Mouse (Mus musculus): ENCODE data around the gene Nemf. TPM values are rescaled to one million over a fixed set of nuclear protein-coding genes. Genes with fewer than 3 reads are reported as not detected.

Nemf gene
- total RNA-seq, 1 experiment: 47.9 TPM

- H3K9ac ChIP-seq (ENCODE audit: insufficient read depth, low read depth, low read length, poor library complexity, severe bottlenecking): no peak overlapping the region
- H3K4me1 ChIP-seq (ENCODE audit: control insufficient read depth in 2 of 2, insufficient read depth in 2 of 2, low read length in 2 of 2, poor library complexity in 1 of 2): no peaks in the 10 kb centered on the region
- H3K9me3 ChIP-seq (ENCODE audit: control insufficient read depth, insufficient read depth, low read depth, low read length): no peaks in the 10 kb centered on the region
- DNase-seq (ENCODE audit: low read depth, low spot score): no peak
- no peak overlapping the region for H3K27ac ChIP-seq (ENCODE audit: insufficient read depth, low read depth, low read length, poor library complexity, severe bottlenecking)
- in situ Hi-C loops (cut with MboI; ENCODE audit: low sequenced_read_pairs in 2 of 2, unreplicated experiment in 2 of 2): no loop called here
- H3K4me3 ChIP-seq (ENCODE audit: insufficient read depth in 1 of 2, low read depth in 1 of 2, low read length in 2 of 2, poor library complexity in 1 of 2, severe bottlenecking in 1 of 2): no peak overlapping the region
- no peaks in the 10 kb centered on the region for H3K36me3 ChIP-seq (ENCODE audit: control insufficient read depth, insufficient read depth, low read length, poor library complexity, severe bottlenecking)
- no peak for TF ChIP-seq CHD2 (IDR thresholded peaks at IDR 0.05; ENCODE audit: low read depth, low read length)
- no peak for TF ChIP-seq MAFK (IDR thresholded peaks at IDR 0.05; ENCODE audit: insufficient read depth, low read depth, low read length)
- no peak for TF ChIP-seq ZNF384 (IDR thresholded peaks at IDR 0.05; ENCODE audit: low read depth, low read length)
- no peak for TF ChIP-seq ZC3H11A (IDR thresholded peaks at IDR 0.05; ENCODE audit: borderline replicate concordance, low read depth, low read length)
- TF ChIP-seq HCFC1 (IDR thresholded peaks at IDR 0.05; ENCODE audit: borderline replicate concordance, insufficient read depth, low read length): no peak
Observed at GRCm38 (mm10) chr12:69279931-69280469, 77.0 kb downstream of the Nemf start.

DNA sequence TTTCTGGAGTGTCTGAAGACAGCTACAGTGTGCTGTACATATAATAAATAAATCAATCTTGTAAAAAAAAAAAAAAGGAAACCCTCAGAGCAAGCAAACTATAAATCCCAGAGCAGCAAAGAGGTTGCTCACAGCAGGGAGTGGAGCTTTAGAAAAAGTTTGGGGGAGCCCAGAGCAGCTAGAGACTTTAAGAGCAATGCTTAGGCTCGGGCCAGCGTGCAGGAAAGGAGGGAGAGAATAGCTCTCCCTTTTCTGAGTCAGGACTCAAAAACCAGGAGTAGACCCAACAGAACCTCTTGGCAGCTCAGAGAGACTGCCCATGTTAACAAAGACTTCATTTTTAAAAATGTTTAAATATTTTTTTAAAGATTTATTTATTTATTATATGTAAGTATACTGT is 88.0 kb downstream of the Nemf start:
- DNase-seq (ENCODE audit: low read depth, low spot score): no peak
- no peak for TF ChIP-seq ZNF384 (IDR thresholded peaks at IDR 0.05; ENCODE audit: low read depth, low read length)
- no peak for TF ChIP-seq MAFK (IDR thresholded peaks at IDR 0.05; ENCODE audit: insufficient read depth, low read depth, low read length)
- no peak for TF ChIP-seq CHD2 (IDR thresholded peaks at IDR 0.05; ENCODE audit: low read depth, low read length)
- TF ChIP-seq HCFC1 (IDR thresholded peaks at IDR 0.05; ENCODE audit: borderline replicate concordance, insufficient read depth, low read length): no peak
- TF ChIP-seq ZC3H11A (IDR thresholded peaks at IDR 0.05; ENCODE audit: borderline replicate concordance, low read depth, low read length): no peak
- H3K4me3 ChIP-seq (ENCODE audit: insufficient read depth in 1 of 2, low read depth in 1 of 2, low read length in 2 of 2, poor library complexity in 1 of 2, severe bottlenecking in 1 of 2): no peak overlapping the region
- H3K9me3 ChIP-seq (ENCODE audit: control insufficient read depth, insufficient read depth, low read depth, low read length): no peaks in the 10 kb centered on the region
- no peak overlapping the region for H3K27ac ChIP-seq (ENCODE audit: insufficient read depth, low read depth, low read length, poor library complexity, severe bottlenecking)
- in situ Hi-C loops (cut with MboI; ENCODE audit: low sequenced_read_pairs in 2 of 2, unreplicated experiment in 2 of 2): no loop called here
- peaks cover 0 to 2% of the 10 kb centered on the region in 2 experiments; a peak in 1 of 4 replicates for H3K4me1 ChIP-seq (ENCODE audit: control insufficient read depth in 2 of 2, insufficient read depth in 2 of 2, low read length in 2 of 2, poor library complexity in 1 of 2)
- no peak overlapping the region for H3K9ac ChIP-seq (ENCODE audit: insufficient read depth, low read depth, low read length, poor library complexity, severe bottlenecking)
- H3K36me3 ChIP-seq (ENCODE audit: control insufficient read depth, insufficient read depth, low read length, poor library complexity, severe bottlenecking): no peaks in the 10 kb centered on the region

- H3K9ac ChIP-seq (ENCODE audit: insufficient read depth, low read depth, low read length, poor library complexity, severe bottlenecking): no peak overlapping the region
- TF ChIP-seq ZC3H11A (IDR thresholded peaks at IDR 0.05; ENCODE audit: borderline replicate concordance, low read depth, low read length) (no peak), ZNF384 (IDR thresholded peaks at IDR 0.05; ENCODE audit: low read depth, low read length) (no peak), HCFC1 (IDR thresholded peaks at IDR 0.05; ENCODE audit: borderline replicate concordance, insufficient read depth, low read length) (no peak), CHD2 (IDR thresholded peaks at IDR 0.05; ENCODE audit: low read depth, low read length) (no peak), MAFK (IDR thresholded peaks at IDR 0.05; ENCODE audit: insufficient read depth, low read depth, low read length) (no peak)
- no peaks in the 10 kb centered on the region for H3K36me3 ChIP-seq (ENCODE audit: control insufficient read depth, insufficient read depth, low read length, poor library complexity, severe bottlenecking)
- no peak for DNase-seq (ENCODE audit: low read depth, low spot score)
- H3K9me3 ChIP-seq (ENCODE audit: control insufficient read depth, insufficient read depth, low read depth, low read length): no peaks in the 10 kb centered on the region
- no peak overlapping the region for H3K4me3 ChIP-seq (ENCODE audit: insufficient read depth in 1 of 2, low read depth in 1 of 2, low read length in 2 of 2, poor library complexity in 1 of 2, severe bottlenecking in 1 of 2)
- no peak overlapping the region for H3K27ac ChIP-seq (ENCODE audit: insufficient read depth, low read depth, low read length, poor library complexity, severe bottlenecking)
- in situ Hi-C loops (cut with MboI; ENCODE audit: low sequenced_read_pairs in 2 of 2, unreplicated experiment in 2 of 2): no loop called here
- peaks cover 0 to 2% of the 10 kb centered on the region in 2 experiments; a peak in 1 of 4 replicates for H3K4me1 ChIP-seq (ENCODE audit: control insufficient read depth in 2 of 2, insufficient read depth in 2 of 2, low read length in 2 of 2, poor library complexity in 1 of 2)
Observed at GRCm38 (mm10) chr12:69267956-69268632, 88.9 kb downstream of the Nemf start.

GRCm38 (mm10) chr12:69265031-69265430 is 91.9 kb downstream of the Nemf start:
- H3K36me3 ChIP-seq (ENCODE audit: control insufficient read depth, insufficient read depth, low read length, poor library complexity, severe bottlenecking): no peaks in the 10 kb centered on the region
- H3K9me3 ChIP-seq (ENCODE audit: control insufficient read depth, insufficient read depth, low read depth, low read length): no peaks in the 10 kb centered on the region
- H3K9ac ChIP-seq (ENCODE audit: insufficient read depth, low read depth, low read length, poor library complexity, severe bottlenecking): no peak overlapping the region
- H3K4me1 ChIP-seq (ENCODE audit: control insufficient read depth in 2 of 2, insufficient read depth in 2 of 2, low read length in 2 of 2, poor library complexity in 1 of 2): no peaks in the 10 kb centered on the region
- in situ Hi-C loops (cut with MboI; ENCODE audit: low sequenced_read_pairs in 2 of 2, unreplicated experiment in 2 of 2): no loop called here
- no peak for DNase-seq (ENCODE audit: low read depth, low spot score)
- TF ChIP-seq ZNF384 (IDR thresholded peaks at IDR 0.05; ENCODE audit: low read depth, low read length): no peak
- TF ChIP-seq ZC3H11A (IDR thresholded peaks at IDR 0.05; ENCODE audit: borderline replicate concordance, low read depth, low read length): no peak
- TF ChIP-seq HCFC1 (IDR thresholded peaks at IDR 0.05; ENCODE audit: borderline replicate concordance, insufficient read depth, low read length): no peak
- TF ChIP-seq CHD2 (IDR thresholded peaks at IDR 0.05; ENCODE audit: low read depth, low read length): no peak
- H3K27ac ChIP-seq (ENCODE audit: insufficient read depth, low read depth, low read length, poor library complexity, severe bottlenecking): no peak overlapping the region
- H3K4me3 ChIP-seq (ENCODE audit: insufficient read depth in 1 of 2, low read depth in 1 of 2, low read length in 2 of 2, poor library complexity in 1 of 2, severe bottlenecking in 1 of 2): no peak overlapping the region

Measured in ES-E14 (cell line).